Mouse (Mus musculus) CH12.LX (cell line): ENCODE measurements around the gene Gm20517. TPM values are rescaled to one million over a fixed set of nuclear protein-coding genes. Genes with fewer than 3 reads are reported as not detected.
"Not testable (repeated sequence)": the region's sequence is repeated elsewhere in the genome, so short reads cannot be mapped to it uniquely, and the experiment has no call there.

Experiments
- DNase-seq: peaks from one replicate; pipeline ENCODE4 v3.0.0-alpha.2; 2013; ENCODE audit errors: extremely low read depth
- H3K27ac ChIP-seq: 2 replicates; pipeline ENCODE4 v1.5.1; 2012; ENCODE audit warnings: low read depth, mild to moderate bottlenecking, control low read depth, moderate library complexity; ENCODE audit not compliant: insufficient read depth
- H3K27me3 ChIP-seq: replicated peaks from 2 replicates; pipeline ENCODE3; 2012; ENCODE audit warnings: inconsistent platforms
- H3K36me3 ChIP-seq, 2 experiments: replicated peaks in 1 of 2; 2 replicates each; pipeline versions ENCODE3 to v1.6.1; 2012; ENCODE audit warnings: inconsistent platforms in 1 of 2, low read length in 1 of 2, mild to moderate bottlenecking in 1 of 2, mixed read lengths in 1 of 2, moderate library complexity in 1 of 2; ENCODE audit not compliant: control insufficient read depth in 1 of 2, insufficient read depth in 1 of 2
- H3K4me1 ChIP-seq, 2 experiments: 2 replicates each; pipeline ENCODE4 v1.6.1; 2012; ENCODE audit warnings: inconsistent platforms in 1 of 2, moderate library complexity in 1 of 2; ENCODE audit not compliant: insufficient read depth in 2 of 2, control insufficient read depth in 1 of 2
- H3K4me2 ChIP-seq: 2 replicates; pipeline ENCODE4 v1.6.1; 2012; ENCODE audit warnings: low read depth, mild to moderate bottlenecking, control low read depth; ENCODE audit not compliant: poor library complexity, insufficient read depth, severe bottlenecking
- H3K4me3 ChIP-seq, 3 experiments: fragments of 150-350 bp in 1 of 3; sonication (generic) in 1 of 3; replicated peaks in 1 of 3; 2 replicates each; pipeline versions ENCODE3 to v1.5.1; 2011 to 2012; ENCODE audit warnings: low read depth in 2 of 3, low read length in 2 of 3, mild to moderate bottlenecking in 2 of 3, moderate library complexity in 2 of 3, control low read depth in 1 of 3, improper control_type of control experiment in 1 of 3, inconsistent platforms in 1 of 3, mixed read lengths in 1 of 3; ENCODE audit not compliant: poor library complexity in 1 of 3
- H3K79me2 ChIP-seq: replicated peaks from 2 replicates; pipeline ENCODE4 v1.6.1; 2012; ENCODE audit warnings: mild to moderate bottlenecking, moderate library complexity; ENCODE audit not compliant: control insufficient read depth, poor library complexity, insufficient read depth, severe bottlenecking; ENCODE audit errors: extremely low read depth
- H3K9ac ChIP-seq: 2 replicates; pipeline ENCODE4 v1.6.1; 2012; ENCODE audit warnings: low read depth, mild to moderate bottlenecking, control low read depth, moderate library complexity; ENCODE audit not compliant: insufficient read depth
- H3K9me3 ChIP-seq: replicated peaks from 2 replicates; pipeline ENCODE3; 2012; ENCODE audit warnings: low read length, inconsistent platforms, mixed read lengths
- BHLHE40 ChIP-seq: IDR thresholded peaks from 2 replicates; pipeline ENCODE4 v1.6.1; 2011; ENCODE audit warnings: mild to moderate bottlenecking, low read depth, low read length, improper control_type of control experiment
- ELF1 ChIP-seq: IDR thresholded peaks from 2 replicates; pipeline ENCODE4 v1.6.1; 2014; ENCODE audit warnings: low read depth, mild to moderate bottlenecking, inconsistent platforms, low read length, improper control_type of control experiment
- EP300 ChIP-seq: IDR thresholded peaks from 2 replicates; pipeline ENCODE4 v1.6.1; 2011; ENCODE audit warnings: low read length, improper control_type of control experiment
- GABPA ChIP-seq: IDR thresholded peaks from 2 replicates; pipeline ENCODE4 v1.6.1; 2012; ENCODE audit warnings: low read depth, low read length, improper control_type of control experiment, inconsistent platforms; ENCODE audit not compliant: insufficient replicate concordance
- IRF4 ChIP-seq: IDR thresholded peaks from 2 replicates; pipeline ENCODE4 v1.6.1; 2014; ENCODE audit warnings: low read depth, mild to moderate bottlenecking, inconsistent platforms, low read length, improper control_type of control experiment
- JUN ChIP-seq: IDR thresholded peaks from 2 replicates; pipeline ENCODE4 v1.6.1; 2011; ENCODE audit warnings: low read depth, mild to moderate bottlenecking, low read length, improper control_type of control experiment, moderate library complexity; ENCODE audit not compliant: insufficient read depth
- JUND ChIP-seq: conservative IDR thresholded peaks from 2 replicates; pipeline ENCODE4 v1.6.1; 2011; ENCODE audit warnings: low read depth, low read length, improper control_type of control experiment
- KAT2A ChIP-seq: IDR thresholded peaks from 2 replicates; pipeline ENCODE4 v1.6.1; 2012; ENCODE audit warnings: low read length, improper control_type of control experiment, inconsistent platforms; ENCODE audit not compliant: insufficient replicate concordance
- MAFK ChIP-seq: IDR thresholded peaks from 2 replicates; pipeline ENCODE4 v1.6.1; 2011; ENCODE audit warnings: low read length, improper control_type of control experiment; ENCODE audit not compliant: insufficient replicate concordance
- MXI1 ChIP-seq: IDR thresholded peaks from 2 replicates; pipeline ENCODE4 v1.6.1; 2011; ENCODE audit warnings: mild to moderate bottlenecking, low read depth, low read length, improper control_type of control experiment
- MYC ChIP-seq: IDR thresholded peaks from 2 replicates; pipeline ENCODE4 v1.6.1; 2011; ENCODE audit warnings: low read depth, mild to moderate bottlenecking, improper control_type of control experiment, low read length
- PAX5 ChIP-seq: IDR thresholded peaks from 2 replicates; pipeline ENCODE4 v1.6.1; 2012; ENCODE audit warnings: low read length, inconsistent platforms, mixed read lengths
- POLR2AphosphoS2 ChIP-seq: IDR thresholded peaks from 2 replicates; pipeline ENCODE4 v1.6.1; 2011; ENCODE audit warnings: low read depth, low read length, improper control_type of control experiment
- RAD21 ChIP-seq: IDR thresholded peaks from 2 replicates; pipeline ENCODE4 v1.6.1; 2011; ENCODE audit warnings: low read depth, mild to moderate bottlenecking, low read length, improper control_type of control experiment, moderate library complexity
- RCOR1 ChIP-seq: conservative IDR thresholded peaks from 2 replicates; pipeline ENCODE4 v1.6.1; 2012; ENCODE audit warnings: low read depth, mild to moderate bottlenecking, inconsistent platforms, low read length, improper control_type of control experiment
- SMC3 ChIP-seq: IDR thresholded peaks from 2 replicates; pipeline ENCODE4 v1.6.1; 2011; ENCODE audit warnings: low read depth, low read length, improper control_type of control experiment
- UBTF ChIP-seq: IDR thresholded peaks from 2 replicates; pipeline ENCODE4 v1.6.1; 2012; ENCODE audit warnings: low read depth, mild to moderate bottlenecking, inconsistent platforms, low read length, improper control_type of control experiment, moderate library complexity
- USF1 ChIP-seq: IDR thresholded peaks from 2 replicates; pipeline ENCODE4 v1.6.1; 2014; ENCODE audit warnings: low read depth, mild to moderate bottlenecking, inconsistent platforms, low read length, improper control_type of control experiment
- USF2 ChIP-seq: conservative IDR thresholded peaks from 2 replicates; pipeline ENCODE4 v1.6.1; 2011; ENCODE audit warnings: low read depth, low read length, improper control_type of control experiment
- ZNF384 ChIP-seq: IDR thresholded peaks from 2 replicates; pipeline ENCODE4 v1.6.1; 2012; ENCODE audit warnings: low read depth, low read length, improper control_type of control experiment, inconsistent platforms
- dilution Hi-C: fragments of 300-500 bp; cut with MboI; formaldehyde crosslinking; loops from 2 replicates; pipeline ENCODE4 v1.14.3; 2020; ENCODE audit warnings: low sequenced_read_pairs; ENCODE audit not compliant: extremely low pct_unique_long_range_greater_than_20kb, extremely low pct_ligation_motif_present
- in situ Hi-C: fragments of 300-500 bp; cut with MboI; formaldehyde crosslinking; loops from 3 replicates; pipeline ENCODE4 v1.14.3; 2019; ENCODE audit warnings: low sequenced_read_pairs, low pct_ligation_motif_present, low pct_unique_long_range_greater_than_20kb, mixed read lengths
- polyA plus RNA-seq: library from polyadenylated mRNA; unstranded; fragments of >175 nt; gene quantifications from 2 replicates; pipeline ENCODE4 v1.2.1, GENCODE M21; 2012; ENCODE audit warnings: low read depth; ENCODE audit not compliant: insufficient read length
- total RNA-seq, 2 experiments: library from RNA; depleted of rRNA; stranded (reverse); fragments of 300-350 nt in 1 of 2; fragments of >200 nt in 1 of 2; gene quantifications; 2 replicates each; pipeline ENCODE4 v1.2.3; 2012 to 2014

The Gm20517 gene
- total and polyA plus RNA-seq, 3 experiments = 1.1 to 1.8 (median 1.8) TPM

DNA sequence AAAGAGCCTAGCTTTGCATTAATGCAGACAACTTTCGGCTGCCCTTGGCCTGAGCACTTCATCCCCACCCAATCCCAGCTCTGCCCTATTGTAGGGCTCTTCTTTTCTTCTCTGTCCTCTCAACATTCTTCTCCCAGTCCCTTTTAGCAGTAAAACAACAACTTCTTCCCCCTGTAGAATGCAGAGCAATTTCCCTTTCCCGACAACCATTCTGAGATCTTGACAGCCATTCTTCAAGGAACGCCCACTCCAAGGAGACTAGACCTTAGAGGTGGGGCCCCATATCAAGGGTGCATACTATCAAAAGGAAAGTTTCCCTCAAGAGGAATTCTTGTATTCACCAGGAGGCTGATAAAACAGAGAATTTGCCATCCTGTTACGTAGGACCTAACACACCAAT lies 37.6 kb downstream of the Gm20517 start:
- no peak for TF ChIP-seq JUN
- no peak for TF ChIP-seq MAFK
- TF ChIP-seq MXI1 = no peak
- TF ChIP-seq BHLHE40 = no peak
- no peak for TF ChIP-seq GABPA
- TF ChIP-seq KAT2A = no peak
- TF ChIP-seq POLR2AphosphoS2 = no peak
- TF ChIP-seq USF2 = no peak
- no peak for TF ChIP-seq RAD21
- TF ChIP-seq UBTF = no peak
- TF ChIP-seq USF1 = no peak
- TF ChIP-seq EP300 = no peak
- TF ChIP-seq, all 38 proteins: peak for 0
- H3K36me3 ChIP-seq = peaks cover 0 to 4% of the 10 kb centered on the region in 2 experiments
- no peaks in the 10 kb centered on the region for H3K4me1 ChIP-seq
- H3K79me2 ChIP-seq = no peaks in the 10 kb centered on the region
- no peaks in the 10 kb centered on the region for H3K9me3 ChIP-seq
- H3K27me3 ChIP-seq = no peaks in the 10 kb centered on the region
- dilution Hi-C loops (no loop called here), in situ Hi-C loops (no loop called here)
- no peak for DNase-seq
- H3K4me2 ChIP-seq = no peak overlapping the region
- no peak overlapping the region for H3K9ac ChIP-seq
- H3K4me3 ChIP-seq = no peak overlapping the region
- H3K27ac ChIP-seq = no peak overlapping the region

DNA sequence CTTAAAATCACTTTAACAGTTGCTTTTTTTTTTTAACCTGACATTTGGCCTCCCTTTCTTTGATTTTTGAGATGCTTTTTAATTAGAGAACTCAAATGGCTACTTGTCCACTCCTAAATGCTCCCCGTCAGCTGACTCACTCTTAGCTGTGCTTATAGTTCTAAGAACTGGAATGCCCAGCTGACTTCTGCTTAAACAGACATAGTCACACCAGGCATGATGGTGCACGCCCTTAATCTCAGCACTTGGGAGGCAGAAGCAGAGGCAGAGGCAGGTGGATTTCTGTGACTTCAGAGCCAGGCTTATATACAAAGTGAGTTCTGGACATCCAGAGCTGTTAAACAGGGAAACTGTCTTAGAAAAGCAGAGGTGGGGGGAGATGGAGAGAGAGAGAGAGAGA lies 40.6 kb downstream of the Gm20517 start:
- Histone ChIP-seq H3K27ac (no peak overlapping the region), H3K4me3 (no peak overlapping the region), H3K36me3 (peaks cover 0 to 4% of the 10 kb centered on the region in 2 experiments), H3K9me3 (no peaks in the 10 kb centered on the region), H3K27me3 (no peaks in the 10 kb centered on the region), H3K4me1 (no peaks in the 10 kb centered on the region), H3K9ac (no peak overlapping the region), H3K79me2 (no peaks in the 10 kb centered on the region), H3K4me2 (no peak overlapping the region)
- DNase-seq = no peak
- dilution Hi-C loops (no loop called here), in situ Hi-C loops (no loop called here)
- TF ChIP-seq PAX5 = no peak
- TF ChIP-seq RAD21 = no peak
- TF ChIP-seq RCOR1 = no peak
- no peak for TF ChIP-seq ELF1
- TF ChIP-seq JUND = no peak
- TF ChIP-seq GABPA = no peak
- no peak for TF ChIP-seq BHLHE40
- TF ChIP-seq IRF4 = no peak
- TF ChIP-seq USF1 = no peak
- TF ChIP-seq SMC3 = no peak
- TF ChIP-seq ZNF384 = no peak
- no peak for TF ChIP-seq MYC

DNA sequence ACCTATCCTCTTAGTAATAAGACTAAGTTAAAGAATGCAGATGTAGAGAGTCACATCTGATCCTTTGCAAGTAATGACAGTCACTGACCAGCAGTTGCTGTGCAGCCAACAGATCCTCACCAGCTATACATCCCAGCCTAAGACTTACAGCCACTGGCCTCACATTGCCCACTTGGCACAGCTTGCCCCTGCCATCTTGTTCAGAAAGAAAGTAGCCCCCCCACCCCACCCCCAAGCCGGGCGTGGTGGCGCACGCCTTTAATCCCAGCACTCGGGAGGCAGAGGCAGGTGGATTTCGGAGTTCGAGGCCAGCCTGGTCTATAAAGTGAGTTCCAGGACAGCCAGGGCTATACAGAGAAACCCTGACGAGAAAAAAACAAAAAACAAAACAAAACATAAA lies 43.0 kb downstream of the Gm20517 start:
- in situ Hi-C loops, dilution Hi-C loops, H3K4me1 ChIP-seq, H3K27me3 ChIP-seq, H3K9ac ChIP-seq, H3K4me2 ChIP-seq, H3K79me2 ChIP-seq, H3K9me3 ChIP-seq, H3K36me3 ChIP-seq, H3K4me3 ChIP-seq, DNase-seq, H3K27ac ChIP-seq: not testable (repeated sequence)
